Mouse (Mus musculus) erythroblast, embryonic 14.5 days (primary cell): Measurements from ENCODE around the gene P2rx6. TPM values are rescaled to one million over a fixed set of nuclear protein-coding genes. Genes with fewer than 3 reads are reported as not detected.

Experiments
- H3K27me3 ChIP-seq: 2 replicates; pipeline ENCODE4 v1.6.1; 2012; ENCODE audit warnings: inconsistent platforms; ENCODE audit not compliant: control insufficient read depth
- H3K36me3 ChIP-seq: 2 replicates; pipeline ENCODE4 v1.6.1; 2012; ENCODE audit warnings: mild to moderate bottlenecking, inconsistent platforms; ENCODE audit not compliant: control insufficient read depth
- H3K4me1 ChIP-seq: 2 replicates; pipeline ENCODE4 v1.6.1; 2012; ENCODE audit warnings: inconsistent platforms; ENCODE audit not compliant: control insufficient read depth
- H3K4me3 ChIP-seq: replicated peaks from 2 replicates; pipeline ENCODE3; 2012; ENCODE audit warnings: moderate library complexity, mild to moderate bottlenecking, inconsistent platforms
- H3K9me3 ChIP-seq: 2 replicates; pipeline ENCODE4 v1.6.1; 2012; ENCODE audit warnings: low read length, inconsistent platforms, mixed read lengths; ENCODE audit not compliant: control insufficient read depth
- GATA1 ChIP-seq: IDR thresholded peaks from 2 replicates; pipeline ENCODE4 v1.6.1; 2012; ENCODE audit warnings: low read length, inconsistent platforms, mixed read lengths
- TAL1 ChIP-seq: IDR thresholded peaks from 3 replicates; pipeline ENCODE4 v1.6.1; 2012; ENCODE audit warnings: low read length, inconsistent platforms, mixed read lengths
- polyA plus RNA-seq: library from polyadenylated mRNA; stranded (reverse); fragments of >175 nt; gene quantifications from 2 replicates; pipeline ENCODE4 v1.2.3, GENCODE M21; 2012

P2rx6 gene
- 0.03 TPM in 1 of 2 replicates, not detected in the other for polyA plus RNA-seq

DNA sequence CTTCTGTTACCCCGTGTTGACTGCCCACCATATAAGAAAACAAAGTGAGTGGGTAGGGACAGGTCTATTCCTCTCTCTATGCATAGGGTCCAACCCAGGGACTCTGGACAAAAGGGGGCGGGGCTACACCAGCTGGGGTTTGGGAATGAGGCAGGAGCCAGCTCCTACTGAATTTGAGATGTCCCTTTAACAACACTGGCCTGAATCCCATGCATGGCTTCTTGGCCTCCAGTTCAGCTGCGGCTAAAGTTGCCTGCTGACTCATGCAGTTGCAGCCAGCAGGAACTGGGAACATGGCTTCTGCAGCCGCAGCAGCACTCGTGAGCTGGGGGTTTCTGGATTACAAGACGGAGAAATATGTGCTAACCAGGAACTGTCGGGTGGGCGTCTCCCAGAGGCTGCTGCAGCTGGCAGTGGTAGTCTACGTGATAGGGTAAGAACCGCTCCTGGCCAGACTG lies at the start of gene P2rx6:
P2rx6 (plus strand) TSS at position 135 of the 458 bp plus-strand sequence.
- H3K27me3 ChIP-seq, result peaks cover 66% of the 10 kb centered on the region
- TF ChIP-seq TAL1 (no peak), GATA1 (no peak)
- no peak within 1 kb of the TSS for H3K4me3 ChIP-seq
- no peaks in the 10 kb centered on the region for H3K36me3 ChIP-seq
- no peaks in the 10 kb centered on the region for H3K9me3 ChIP-seq
- peaks cover 22% of the 10 kb centered on the region for H3K4me1 ChIP-seq

DNA sequence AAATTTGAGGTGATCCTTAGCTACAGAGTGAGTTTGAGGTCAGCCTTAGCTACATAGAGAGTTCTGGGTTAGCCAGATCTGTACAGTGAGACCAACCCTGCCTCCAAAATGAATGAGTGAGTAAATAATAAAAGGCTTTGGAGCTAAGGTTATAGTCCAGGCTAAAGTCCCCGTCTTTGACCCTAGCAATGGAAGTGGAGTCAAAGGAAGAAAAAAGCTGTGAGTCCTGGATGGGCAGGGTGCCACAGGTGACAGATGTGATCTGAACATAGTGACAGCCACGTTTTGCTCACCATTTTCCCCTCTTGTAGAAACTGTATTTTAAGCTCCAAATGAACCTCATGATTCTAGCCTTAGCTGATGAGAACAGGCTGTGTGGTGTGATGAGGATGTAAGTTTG lies 42.8 kb upstream of the P2rx6 start:
- Histone ChIP-seq H3K4me1 (no peaks in the 10 kb centered on the region), H3K4me3 (no peak overlapping the region), H3K27me3 (no peaks in the 10 kb centered on the region), H3K9me3 (no peaks in the 10 kb centered on the region), H3K36me3 (peaks cover 94% of the 10 kb centered on the region)
- TF ChIP-seq TAL1 (no peak), GATA1 (no peak)

DNA sequence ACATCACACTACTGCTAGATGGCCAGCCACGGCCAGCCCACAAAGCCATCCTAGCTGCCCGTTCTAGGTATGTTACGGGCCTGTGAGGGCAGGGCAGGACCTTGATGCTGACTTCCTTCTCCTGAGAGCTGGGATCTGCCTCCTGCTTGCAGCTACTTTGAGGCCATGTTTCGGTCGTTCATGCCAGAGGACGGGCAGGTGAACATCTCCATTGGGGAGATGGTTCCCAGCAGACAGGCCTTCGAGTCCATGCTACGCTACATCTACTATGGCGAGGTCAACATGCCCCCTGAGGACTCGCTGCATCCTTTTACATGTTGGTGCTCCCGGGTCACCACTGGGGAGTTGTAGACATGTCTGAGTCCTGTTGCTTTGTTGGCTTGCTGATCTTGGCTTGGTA lies 37.5 kb upstream of the P2rx6 start:
- no peaks in the 10 kb centered on the region for H3K9me3 ChIP-seq
- TF ChIP-seq TAL1, result no peak
- no peak for TF ChIP-seq GATA1
- H3K36me3 ChIP-seq, result peaks cover 98% of the 10 kb centered on the region

DNA sequence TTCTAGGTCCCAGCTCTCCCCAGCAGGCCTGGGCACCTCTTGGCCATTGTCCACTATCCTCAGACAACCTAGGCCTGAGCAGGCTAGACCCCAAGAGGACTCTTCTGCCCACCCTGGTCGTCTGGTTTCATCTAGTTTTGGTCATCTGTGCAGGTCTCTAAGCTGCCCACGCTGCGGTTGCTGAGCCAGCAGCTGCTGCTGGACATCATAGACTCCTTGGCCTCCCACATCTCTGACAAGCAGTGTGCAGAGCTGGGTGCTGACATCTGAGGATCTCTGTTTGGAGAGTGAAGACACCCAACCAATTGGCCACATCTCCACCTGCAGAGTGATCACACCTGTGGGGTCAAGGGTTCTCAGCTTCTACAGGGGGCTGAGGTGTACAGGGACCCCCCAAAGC lies 36.2 kb upstream of the P2rx6 start:
- Histone ChIP-seq H3K4me3 (no peak overlapping the region), H3K4me1 (peaks cover 17% of the 10 kb centered on the region), H3K27me3 (no peaks in the 10 kb centered on the region), H3K36me3 (peaks cover 88% of the 10 kb centered on the region), H3K9me3 (no peaks in the 10 kb centered on the region)
- TF ChIP-seq TAL1, result no peak
- TF ChIP-seq GATA1, result no peak

More for the DNA sequence above, 37.5 kb upstream of the P2rx6 start:
- Histone ChIP-seq H3K4me3 (no peak overlapping the region), H3K4me1 (peaks cover 5% of the 10 kb centered on the region), H3K27me3 (no peaks in the 10 kb centered on the region)

DNA sequence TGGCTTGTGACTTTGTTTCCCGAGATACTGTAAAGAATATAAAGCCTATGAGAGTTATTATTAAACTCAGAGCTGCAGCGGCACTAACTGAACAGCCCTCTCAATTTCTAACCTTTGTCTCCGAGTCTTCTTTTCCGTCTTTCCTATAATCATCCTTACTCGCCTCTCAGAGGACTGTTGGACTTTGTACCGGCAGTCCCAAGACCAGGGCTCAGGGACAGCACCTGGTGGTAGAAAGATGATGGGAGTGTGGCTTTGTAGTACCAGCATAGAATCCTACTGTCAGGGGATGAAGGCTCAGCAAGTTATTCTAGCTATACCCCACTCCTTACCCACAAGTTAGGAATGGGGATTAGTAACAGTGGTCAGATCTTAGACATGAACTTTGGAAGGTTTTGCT lies 35.5 kb upstream of the P2rx6 start:
- peaks cover 20% of the 10 kb centered on the region for H3K4me1 ChIP-seq
- H3K4me3 ChIP-seq, result no peak overlapping the region
- TF ChIP-seq TAL1 (no peak), GATA1 (no peak)
- H3K27me3 ChIP-seq, result no peaks in the 10 kb centered on the region
- peaks cover 81% of the 10 kb centered on the region for H3K36me3 ChIP-seq
- H3K9me3 ChIP-seq, result no peaks in the 10 kb centered on the region

DNA sequence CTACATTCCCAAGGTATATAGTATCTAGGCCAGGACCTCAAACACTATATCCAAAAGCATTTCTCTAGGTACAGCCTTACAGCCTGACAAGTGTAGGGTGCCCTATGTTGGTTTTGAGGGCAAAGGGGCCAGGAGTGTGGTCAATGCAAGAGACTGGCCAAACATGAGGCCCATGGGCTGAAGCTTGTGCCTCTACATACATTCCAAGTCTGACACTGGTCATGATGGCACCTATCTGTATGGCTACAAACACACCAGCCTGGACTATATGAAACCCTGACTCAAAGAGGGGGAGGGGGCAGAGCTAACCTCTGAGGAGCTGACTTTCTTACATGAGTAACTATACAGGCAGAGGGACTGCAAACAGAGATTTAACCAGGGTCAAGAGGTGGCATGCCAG lies 34.1 kb upstream of the P2rx6 start:
- peaks cover 28% of the 10 kb centered on the region for H3K4me1 ChIP-seq
- H3K27me3 ChIP-seq, result no peaks in the 10 kb centered on the region
- H3K9me3 ChIP-seq, result no peaks in the 10 kb centered on the region
- TF ChIP-seq GATA1, result no peak
- TF ChIP-seq TAL1, result no peak
- H3K36me3 ChIP-seq, result peaks cover 67% of the 10 kb centered on the region
- no peak overlapping the region for H3K4me3 ChIP-seq

DNA sequence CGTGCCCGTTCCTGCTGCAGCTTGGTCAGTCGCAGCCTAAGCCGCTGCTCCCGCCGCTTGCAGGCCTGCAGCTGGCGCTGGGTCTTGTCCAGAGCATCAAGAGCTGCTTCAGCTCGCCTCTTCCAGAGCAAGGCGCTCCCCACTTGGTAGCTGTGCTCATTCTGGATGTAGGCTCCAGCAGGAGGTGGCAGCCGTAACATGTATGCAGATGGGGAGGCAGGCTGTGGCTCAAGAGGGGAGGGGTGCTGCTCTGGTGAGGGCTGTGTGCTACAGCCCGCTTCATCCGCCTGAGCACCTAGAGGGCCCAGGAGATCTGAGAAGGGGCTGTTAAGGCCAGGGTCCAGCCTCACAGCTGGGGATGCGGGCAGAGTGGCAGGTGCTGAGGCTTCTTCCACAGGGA lies 33.4 kb upstream of the P2rx6 start:
- H3K4me1 ChIP-seq, result peaks cover 28% of the 10 kb centered on the region
- H3K27me3 ChIP-seq, result no peaks in the 10 kb centered on the region
- peaks cover 61% of the 10 kb centered on the region for H3K36me3 ChIP-seq
- TF ChIP-seq GATA1, result no peak
- TF ChIP-seq TAL1, result no peak
- no peak overlapping the region for H3K4me3 ChIP-seq
- H3K9me3 ChIP-seq, result no peaks in the 10 kb centered on the region

DNA sequence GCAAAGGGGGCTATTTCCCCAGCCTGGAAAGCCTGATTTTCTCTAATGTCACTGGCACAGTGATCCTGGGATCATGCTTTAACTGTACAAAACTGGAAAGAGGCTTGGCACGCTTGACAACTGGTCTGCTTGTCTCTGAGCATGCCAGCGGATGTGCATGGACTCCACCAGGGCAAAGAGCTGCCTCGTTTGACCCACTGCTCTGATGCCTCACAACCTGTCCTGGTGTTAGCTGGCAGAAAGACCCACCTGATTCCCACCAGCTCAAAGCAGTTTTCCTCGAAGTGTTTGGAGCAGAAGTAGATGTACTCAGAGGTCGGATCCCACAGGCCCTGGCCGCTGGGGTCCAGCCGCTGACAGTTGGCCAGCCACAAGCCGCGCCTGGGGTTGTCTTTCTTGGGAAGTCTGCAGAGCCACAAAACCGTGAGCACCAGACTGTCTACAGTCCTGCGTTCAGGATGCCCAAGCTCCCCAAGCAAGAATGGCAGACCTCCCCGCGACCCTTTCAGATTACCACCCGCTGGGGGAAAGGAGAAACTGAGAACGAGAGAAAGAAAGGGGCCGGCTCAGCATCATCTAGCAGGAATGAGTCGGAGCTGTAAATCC lies 31.6 kb upstream of the P2rx6 start:
- Histone ChIP-seq H3K36me3 (peaks cover 45% of the 10 kb centered on the region), H3K27me3 (no peaks in the 10 kb centered on the region), H3K4me3 (peak overlapping the region; percentile 72), H3K4me1 (peaks cover 28% of the 10 kb centered on the region), H3K9me3 (no peaks in the 10 kb centered on the region)
- TF ChIP-seq TAL1 (no peak), GATA1 (no peak)

DNA sequence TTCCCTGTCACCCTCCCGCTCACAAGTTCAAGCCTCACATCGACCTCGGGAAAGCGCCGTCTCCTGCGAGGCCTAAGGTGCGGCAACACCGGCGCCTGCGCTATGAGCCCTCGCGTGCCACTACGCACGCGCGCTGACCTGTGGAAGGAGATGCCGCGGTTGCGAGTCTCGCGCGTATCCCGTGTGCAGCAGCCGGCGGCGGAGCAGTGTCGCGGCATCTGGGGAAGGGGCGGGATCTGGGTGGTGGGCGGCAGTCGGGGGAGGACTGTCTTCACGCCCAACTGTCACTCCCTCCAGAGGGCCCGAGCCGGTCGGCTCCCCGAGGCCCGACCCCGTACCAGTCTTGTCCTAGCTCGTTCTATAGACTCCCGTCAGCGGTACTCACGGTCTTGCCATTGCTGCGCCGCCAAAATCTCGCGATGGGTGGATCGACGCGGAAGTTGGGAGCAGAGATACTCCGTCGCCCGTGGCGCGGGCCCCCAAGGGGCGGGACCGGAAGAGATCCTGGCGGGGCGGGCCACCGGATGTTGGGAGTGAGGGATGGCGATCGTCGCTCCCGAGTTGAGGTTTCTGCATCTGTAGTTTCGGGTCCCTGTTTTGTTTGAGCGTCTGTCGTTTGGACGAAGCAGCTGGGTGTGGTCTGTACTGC lies 30.9 kb upstream of the P2rx6 start, which contains the start of gene Thap7:
Thap7 (minus strand) TSS at position 497 of the 649 bp plus-strand sequence.
- Histone ChIP-seq H3K27me3 (no peaks in the 10 kb centered on the region), H3K9me3 (no peaks in the 10 kb centered on the region), H3K4me1 (peaks cover 28% of the 10 kb centered on the region), H3K4me3 (peak within 1 kb of the TSS; percentile 72), H3K36me3 (peaks cover 38% of the 10 kb centered on the region)
- TF ChIP-seq TAL1 (no peak), GATA1 (no peak)
